Mouse (Mus musculus) cortical plate, adult 2 months (tissue): ENCODE results near the gene Trmt112.

Source experiments
- CTCF ChIP-seq: fragments of 200-500 bp; IDR thresholded peaks from 2 replicates; pipeline ENCODE4 v1.5.1; 2011; ENCODE audit warnings: mild to moderate bottlenecking, control low read depth, low read length; ENCODE audit not compliant: insufficient read depth; ENCODE audit errors: extremely low read depth
- POLR2A ChIP-seq: fragments of 200-500 bp; IDR thresholded peaks from 2 replicates; pipeline ENCODE4 v1.6.1; 2011; ENCODE audit warnings: mild to moderate bottlenecking, low read length, control low read depth; ENCODE audit not compliant: insufficient read depth; ENCODE audit errors: extremely low read depth

GRCm38 (mm10) chr19:6947742-6948141 is 38.2 kb downstream of the Trmt112 start:
- TF ChIP-seq CTCF (no peak), POLR2A (no peak)
